Mouse (Mus musculus): ENCODE measurements around the gene Flnc. TPM values are rescaled to one million over a fixed set of nuclear protein-coding genes. Genes with fewer than 3 reads are reported as not detected.

The Flnc gene
- polyA plus RNA-seq, 1 experiment, result 5.9 TPM

DNA sequence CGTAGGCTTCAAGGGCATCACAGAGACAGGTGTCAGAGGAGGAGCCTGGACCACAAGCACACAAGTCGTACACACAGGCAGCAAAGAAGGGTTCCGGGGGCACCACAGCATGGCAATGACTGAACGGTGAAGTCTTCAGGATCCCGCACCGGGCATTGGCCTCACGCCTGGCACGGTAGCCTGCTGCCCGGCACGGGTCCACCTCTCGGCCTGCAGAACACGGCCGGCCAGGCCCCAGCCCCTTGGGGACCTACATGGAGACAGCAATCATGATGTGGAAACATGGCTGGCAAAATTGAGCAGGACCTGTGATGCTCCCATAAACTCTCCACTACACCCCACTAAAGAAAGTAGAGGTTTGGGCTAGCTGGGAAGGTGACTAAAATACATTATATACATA, 49.6 kb downstream of the Flnc start:
- Histone ChIP-seq H3K4me1 (ENCODE audit: control insufficient read depth, insufficient read depth, insufficient read length, low read length) (peaks cover 8% of the 10 kb centered on the region), H3K27me3 (ENCODE audit: control insufficient read depth, insufficient read depth, low read length) (no peaks in the 10 kb centered on the region), H3K4me3 (ENCODE audit: low read depth, low read length) (no peak overlapping the region), H3K27ac (ENCODE audit: insufficient read depth, low read depth, low read length) (no peak overlapping the region), H3K36me3 (ENCODE audit: control insufficient read depth, insufficient read depth, low read length) (no peaks in the 10 kb centered on the region)
- no peak for TF ChIP-seq POLR2A (IDR thresholded peaks at IDR 0.05; ENCODE audit: low read depth, low read length)
- no peak for TF ChIP-seq CTCF (IDR thresholded peaks at IDR 0.05; ENCODE audit: extremely low read depth, insufficient read length, insufficient replicate concordance, low read depth, low read length)
- 92% methylated on average over 13 of the region's 13 CpGs for WGBS

DNA sequence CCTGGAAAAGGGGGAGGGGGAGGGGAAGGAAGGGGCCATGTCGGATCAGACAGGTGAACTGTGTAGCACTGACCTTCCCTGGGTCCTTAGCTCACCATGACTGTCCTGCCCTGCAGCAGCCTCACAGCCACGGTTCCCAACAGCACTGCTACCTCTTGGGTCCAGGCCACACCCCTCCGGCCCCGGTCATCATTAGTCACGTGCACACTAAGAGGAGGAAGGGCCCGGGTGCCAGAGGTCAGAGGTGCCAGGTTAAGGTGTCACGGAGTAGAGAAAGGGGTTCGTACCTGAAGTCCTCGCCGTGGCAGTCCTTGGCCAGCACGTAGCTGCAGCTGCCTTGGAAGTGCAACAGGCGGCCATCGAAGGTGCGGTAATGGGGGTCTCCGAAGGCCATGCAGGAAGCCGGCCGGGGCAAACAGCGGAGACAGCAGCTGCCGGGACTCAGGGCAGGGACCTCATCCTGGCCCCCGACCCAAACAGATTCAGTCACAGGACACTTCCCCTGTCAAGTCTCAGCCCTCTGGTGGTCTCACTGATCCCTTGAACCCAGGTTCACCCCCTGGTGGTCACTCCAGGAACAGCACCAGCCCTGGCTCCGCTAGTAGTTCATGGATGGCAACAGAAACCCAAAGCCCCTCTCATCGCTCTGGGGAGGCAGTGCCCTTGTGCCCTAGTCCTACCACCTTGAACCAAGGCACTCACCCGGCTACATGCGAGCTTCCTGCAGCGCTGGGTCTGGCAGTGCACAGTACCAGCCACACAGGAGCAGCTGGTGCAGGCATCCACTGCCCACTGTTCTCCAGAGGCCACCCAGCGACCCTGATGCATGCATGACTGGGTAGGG, 51.9 kb downstream of the Flnc start:
- H3K4me3 ChIP-seq (ENCODE audit: low read depth, low read length), result peak overlapping the region; percentile 70
- WGBS, result 11% methylated on average over 26 of the region's 26 CpGs
- peak; percentile 87; the same call in 1 of the 2 replicates for TF ChIP-seq CTCF (IDR thresholded peaks at IDR 0.05; ENCODE audit: extremely low read depth, insufficient read length, insufficient replicate concordance, low read depth, low read length)
- no peak for TF ChIP-seq POLR2A (IDR thresholded peaks at IDR 0.05; ENCODE audit: low read depth, low read length)
- peaks cover 8% of the 10 kb centered on the region for H3K4me1 ChIP-seq (ENCODE audit: control insufficient read depth, insufficient read depth, insufficient read length, low read length)
- no peak overlapping the region for H3K27ac ChIP-seq (ENCODE audit: insufficient read depth, low read depth, low read length)
- no peaks in the 10 kb centered on the region for H3K36me3 ChIP-seq (ENCODE audit: control insufficient read depth, insufficient read depth, low read length)
- no peaks in the 10 kb centered on the region for H3K27me3 ChIP-seq (ENCODE audit: control insufficient read depth, insufficient read depth, low read length)

DNA sequence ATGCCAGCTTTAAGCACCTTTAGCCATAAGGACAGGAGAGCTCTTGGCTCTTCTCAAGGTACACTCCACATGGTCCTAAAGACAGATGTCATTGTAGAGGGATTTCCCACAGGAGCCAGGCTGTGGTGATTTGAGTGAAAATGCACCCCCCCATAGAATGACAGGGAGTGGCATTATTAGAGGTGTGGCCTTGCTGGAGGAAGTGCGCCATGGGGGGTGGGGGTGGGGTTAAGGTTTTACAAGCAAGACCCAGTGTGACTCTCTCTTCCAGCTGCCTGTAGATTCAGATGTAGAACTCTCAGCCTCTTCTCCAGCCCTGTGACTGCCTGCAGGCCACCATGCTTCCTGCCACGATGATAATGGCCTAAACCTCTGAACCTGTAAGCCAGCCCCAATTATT, 52.9 kb downstream of the Flnc start:
- H3K4me1 ChIP-seq (ENCODE audit: control insufficient read depth, insufficient read depth, insufficient read length, low read length), result peaks cover 8% of the 10 kb centered on the region
- no peaks in the 10 kb centered on the region for H3K36me3 ChIP-seq (ENCODE audit: control insufficient read depth, insufficient read depth, low read length)
- no peak overlapping the region for H3K27ac ChIP-seq (ENCODE audit: insufficient read depth, low read depth, low read length)
- H3K27me3 ChIP-seq (ENCODE audit: control insufficient read depth, insufficient read depth, low read length), result no peaks in the 10 kb centered on the region
- 52% methylated on average over 2 of the region's 2 CpGs for WGBS
- TF ChIP-seq CTCF (IDR thresholded peaks at IDR 0.05; ENCODE audit: extremely low read depth, insufficient read length, insufficient replicate concordance, low read depth, low read length) (no peak), POLR2A (IDR thresholded peaks at IDR 0.05; ENCODE audit: low read depth, low read length) (no peak)
- H3K4me3 ChIP-seq (ENCODE audit: low read depth, low read length), result no peak overlapping the region

DNA sequence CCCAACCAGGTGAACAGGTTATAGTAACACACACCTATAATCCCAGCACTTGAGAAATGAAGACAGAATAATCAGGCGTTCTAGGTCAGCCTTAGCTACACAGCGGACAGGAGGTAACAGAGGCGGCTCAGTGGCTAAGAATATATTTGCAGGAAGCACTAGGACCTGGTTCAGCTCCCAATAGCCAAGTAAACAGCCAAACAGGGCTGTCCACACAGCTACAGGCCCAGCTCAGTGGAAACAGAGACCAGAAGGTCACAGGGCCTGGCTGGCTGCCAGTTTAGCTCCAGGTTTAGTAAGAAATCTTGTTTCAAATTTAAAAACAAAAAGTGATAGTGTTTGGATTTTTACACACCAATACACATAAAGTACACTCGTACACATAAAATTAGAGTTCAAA, 61.0 kb downstream of the Flnc start:
- TF ChIP-seq CTCF (IDR thresholded peaks at IDR 0.05; ENCODE audit: extremely low read depth, insufficient read length, insufficient replicate concordance, low read depth, low read length), result no peak
- no peak for TF ChIP-seq POLR2A (IDR thresholded peaks at IDR 0.05; ENCODE audit: low read depth, low read length)
- WGBS, result 72% methylated on average over 4 of the region's 4 CpGs
- H3K36me3 ChIP-seq (ENCODE audit: control insufficient read depth, insufficient read depth, low read length), result no peaks in the 10 kb centered on the region
- H3K27ac ChIP-seq (ENCODE audit: insufficient read depth, low read depth, low read length), result no peak overlapping the region
- no peaks in the 10 kb centered on the region; the same call in 1 of the 2 replicates for H3K27me3 ChIP-seq (ENCODE audit: control insufficient read depth, insufficient read depth, low read length)
- no peaks in the 10 kb centered on the region for H3K4me1 ChIP-seq (ENCODE audit: control insufficient read depth, insufficient read depth, insufficient read length, low read length)
- H3K4me3 ChIP-seq (ENCODE audit: low read depth, low read length), result no peak overlapping the region

DNA sequence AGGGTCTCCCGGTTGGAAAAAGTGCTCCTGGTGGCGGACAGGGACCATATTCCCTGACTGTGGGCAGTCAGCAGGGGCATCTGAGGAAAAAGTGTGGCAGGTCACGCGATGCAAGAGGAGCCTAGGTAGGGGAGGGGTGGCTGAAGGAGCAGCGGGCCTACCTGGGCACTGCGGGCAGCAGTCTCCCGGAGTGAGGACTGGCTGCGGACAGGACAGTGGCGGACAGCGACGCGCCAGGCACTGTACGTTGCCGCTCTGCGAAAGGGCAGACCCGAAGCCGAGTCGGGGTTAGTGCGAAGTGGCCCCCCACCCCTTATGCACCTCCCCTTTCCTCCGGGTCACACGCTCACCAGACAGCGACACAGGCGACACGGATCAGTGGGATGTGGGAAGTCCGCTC, 63.2 kb downstream of the Flnc start:
- H3K27me3 ChIP-seq (ENCODE audit: control insufficient read depth, insufficient read depth, low read length), result no peaks in the 10 kb centered on the region; the same call in 1 of the 2 replicates
- no peak for TF ChIP-seq CTCF (IDR thresholded peaks at IDR 0.05; ENCODE audit: extremely low read depth, insufficient read length, insufficient replicate concordance, low read depth, low read length)
- no peak for TF ChIP-seq POLR2A (IDR thresholded peaks at IDR 0.05; ENCODE audit: low read depth, low read length)
- no peak overlapping the region for H3K4me3 ChIP-seq (ENCODE audit: low read depth, low read length)
- no peaks in the 10 kb centered on the region for H3K4me1 ChIP-seq (ENCODE audit: control insufficient read depth, insufficient read depth, insufficient read length, low read length)
- no peak overlapping the region for H3K27ac ChIP-seq (ENCODE audit: insufficient read depth, low read depth, low read length)
- 20% methylated on average over 25 of the region's 25 CpGs for WGBS
- no peaks in the 10 kb centered on the region for H3K36me3 ChIP-seq (ENCODE audit: control insufficient read depth, insufficient read depth, low read length)

DNA sequence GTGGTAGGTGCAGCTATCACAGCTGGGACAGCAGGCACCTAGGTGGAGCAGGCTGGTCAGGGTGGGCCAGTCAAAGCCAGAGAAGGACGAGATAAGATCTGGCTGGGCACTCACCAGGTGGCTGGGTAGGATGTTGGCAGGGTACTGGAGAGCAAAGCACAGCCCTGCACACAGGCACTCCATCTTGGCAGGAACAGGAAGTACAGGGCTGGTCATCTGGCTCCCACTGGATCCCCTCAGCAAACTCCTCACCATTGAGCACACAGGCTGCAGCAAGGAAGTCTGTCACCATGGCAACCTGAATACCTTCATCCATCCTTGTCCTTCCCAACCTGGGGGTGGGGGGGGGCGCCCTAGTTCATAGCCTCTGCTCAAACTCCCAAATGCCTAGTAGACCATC, 64.7 kb downstream of the Flnc start:
- 35% methylated on average over 2 of the region's 2 CpGs for WGBS
- no peaks in the 10 kb centered on the region; the same call in 1 of the 2 replicates for H3K27me3 ChIP-seq (ENCODE audit: control insufficient read depth, insufficient read depth, low read length)
- H3K36me3 ChIP-seq (ENCODE audit: control insufficient read depth, insufficient read depth, low read length), result no peaks in the 10 kb centered on the region
- H3K27ac ChIP-seq (ENCODE audit: insufficient read depth, low read depth, low read length), result no peak overlapping the region
- H3K4me1 ChIP-seq (ENCODE audit: control insufficient read depth, insufficient read depth, insufficient read length, low read length), result no peaks in the 10 kb centered on the region
- no peak overlapping the region for H3K4me3 ChIP-seq (ENCODE audit: low read depth, low read length)
- TF ChIP-seq CTCF (IDR thresholded peaks at IDR 0.05; ENCODE audit: extremely low read depth, insufficient read length, insufficient replicate concordance, low read depth, low read length) (no peak), POLR2A (IDR thresholded peaks at IDR 0.05; ENCODE audit: low read depth, low read length) (no peak)

DNA sequence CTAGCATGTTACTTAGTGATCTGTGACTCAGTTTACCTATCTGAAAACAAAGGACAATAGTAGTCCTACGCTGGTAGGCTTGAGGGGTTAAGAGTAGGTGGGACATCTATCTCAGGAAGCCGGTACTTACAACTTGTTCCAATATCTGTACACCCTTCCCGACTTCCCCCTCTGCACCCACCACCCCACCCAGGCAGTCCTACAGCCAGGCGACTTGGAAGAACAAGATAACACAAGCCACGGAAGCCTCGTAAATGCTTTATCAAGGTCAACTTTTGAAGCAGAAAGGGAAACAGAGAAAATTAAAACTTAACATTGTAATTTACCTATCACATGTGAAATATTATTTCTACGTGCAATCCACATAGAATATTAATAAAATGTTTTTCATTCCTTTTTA, 67.1 kb downstream of the Flnc start:
- Histone ChIP-seq H3K4me1 (ENCODE audit: control insufficient read depth, insufficient read depth, insufficient read length, low read length) (no peaks in the 10 kb centered on the region), H3K27ac (ENCODE audit: insufficient read depth, low read depth, low read length) (no peak overlapping the region), H3K27me3 (ENCODE audit: control insufficient read depth, insufficient read depth, low read length) (no peaks in the 10 kb centered on the region; the same call in 1 of the 2 replicates), H3K36me3 (ENCODE audit: control insufficient read depth, insufficient read depth, low read length) (no peaks in the 10 kb centered on the region), H3K4me3 (ENCODE audit: low read depth, low read length) (no peak overlapping the region)
- TF ChIP-seq POLR2A (IDR thresholded peaks at IDR 0.05; ENCODE audit: low read depth, low read length), result no peak
- TF ChIP-seq CTCF (IDR thresholded peaks at IDR 0.05; ENCODE audit: extremely low read depth, insufficient read length, insufficient replicate concordance, low read depth, low read length), result no peak
- WGBS, result 57% methylated on average over 7 of the region's 7 CpGs

Data from small intestine, adult 2 months (tissue).